Mouse (Mus musculus): ENCODE data around the gene Arhgef18.

Gene Arhgef18

GRCm38 (mm10) chr8:3392771-3393710 is at the start of gene Arhgef18:
Gene Arhgef18, plus strand, starts transcription at chr8:3393006.
- DNase-seq (ENCODE audit: extremely low spot score, low spot score), result peak; percentile 83

DNA sequence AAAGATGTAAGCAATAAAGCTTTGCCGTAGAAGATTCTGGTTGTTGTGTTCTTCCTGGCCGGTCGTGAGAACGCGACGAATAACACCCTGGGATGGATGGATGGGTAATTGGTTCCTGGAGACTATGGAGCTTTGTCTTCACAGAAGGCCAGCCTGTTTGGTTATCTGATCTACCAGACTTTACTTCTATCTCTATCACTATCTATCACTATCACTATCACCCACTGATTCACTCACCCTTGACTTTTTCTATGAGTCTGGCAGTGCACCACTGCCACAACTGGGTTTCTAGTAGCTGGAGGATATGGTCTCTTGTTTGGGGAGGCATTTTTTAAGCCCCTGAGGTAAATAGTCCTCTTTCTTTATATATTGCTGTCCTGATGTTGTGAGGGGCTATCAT is 47.5 kb upstream of the Arhgef18 start:
- no peak for DNase-seq (ENCODE audit: extremely low spot score, low spot score)

DNA sequence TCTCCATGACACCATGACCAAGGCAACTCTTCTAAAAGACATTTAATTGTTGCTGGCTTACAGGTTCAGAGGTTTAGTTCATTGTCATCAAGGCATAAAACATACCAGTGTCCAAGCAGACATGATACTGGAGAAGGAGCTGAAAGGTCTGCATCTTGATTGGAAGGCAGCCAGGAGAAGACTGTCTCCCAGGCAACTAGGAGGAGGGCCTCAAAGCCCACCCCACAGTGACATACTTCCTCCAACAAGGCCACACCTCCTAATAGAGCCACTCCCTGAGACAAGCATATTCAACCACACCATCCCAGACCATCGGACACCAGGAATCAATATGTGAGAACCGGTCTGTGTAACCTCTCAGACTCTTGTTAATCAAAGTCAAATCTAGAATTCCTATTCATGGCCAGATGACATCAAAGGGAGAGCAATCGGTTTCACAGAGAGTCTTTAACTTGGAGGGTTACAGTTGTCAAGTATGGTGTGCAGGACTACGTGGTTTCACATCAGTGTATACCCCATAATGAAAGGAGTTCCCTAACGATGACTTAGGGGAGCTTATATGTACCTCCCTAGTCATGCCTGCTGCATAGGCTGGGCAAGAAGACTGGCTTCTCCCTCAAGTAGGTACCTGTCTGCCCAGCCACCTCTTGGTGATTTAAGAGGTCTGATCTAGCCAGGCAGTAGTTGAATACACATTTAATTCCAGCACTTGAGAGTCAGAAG is 46.0 kb upstream of the Arhgef18 start:
- no peak for DNase-seq (ENCODE audit: extremely low spot score, low spot score)

DNA sequence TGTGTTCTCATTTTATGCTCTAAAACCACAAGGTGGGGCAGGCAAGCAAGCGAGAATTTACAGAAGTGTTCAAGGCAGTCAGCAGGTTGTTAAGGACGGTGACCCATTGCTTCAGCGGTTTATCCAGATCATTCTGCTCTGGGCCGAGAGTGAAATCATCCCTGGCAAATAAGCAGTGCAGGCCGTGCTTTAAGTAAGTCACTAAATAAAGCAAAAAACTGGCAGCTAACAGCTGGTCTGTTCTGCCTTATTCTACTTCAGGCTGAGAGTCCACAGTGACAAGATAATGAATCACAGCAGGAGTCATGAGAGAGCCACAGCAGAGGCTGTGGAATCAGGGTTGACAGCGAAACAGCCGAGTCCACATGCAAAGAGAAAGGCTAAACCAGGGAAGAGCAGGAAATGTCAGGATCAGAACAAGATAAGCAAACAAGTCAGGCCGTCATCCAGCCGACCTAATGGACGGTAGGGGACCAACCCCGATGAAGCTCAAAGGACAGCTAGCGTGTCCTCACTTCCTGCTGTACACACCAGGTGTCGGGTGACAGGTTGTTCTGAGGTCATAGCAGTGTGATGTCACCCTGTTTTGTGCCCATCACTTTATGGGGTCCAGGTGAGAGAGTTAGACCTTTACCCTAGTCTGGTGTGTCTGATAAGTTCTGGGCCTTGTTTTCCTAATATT is 44.5 kb upstream of the Arhgef18 start:
- no peak for DNase-seq (ENCODE audit: extremely low spot score, low spot score)

- no peak for DNase-seq (ENCODE audit: extremely low spot score, low spot score)
These were observed 42.1 kb upstream of the Arhgef18 start for GRCm38 (mm10) chr8:3350747-3351146.

GRCm38 (mm10) chr8:3352715-3353114 is 40.1 kb upstream of the Arhgef18 start:
- DNase-seq (ENCODE audit: extremely low spot score, low spot score), result no peak

GRCm38 (mm10) chr8:3353189-3353810 is 39.5 kb upstream of the Arhgef18 start, which contains the start of gene A430078G23Rik:
Gene A430078G23Rik, plus strand, starts transcription at chr8:3353415.
- no peak for DNase-seq (ENCODE audit: extremely low spot score, low spot score)

DNA sequence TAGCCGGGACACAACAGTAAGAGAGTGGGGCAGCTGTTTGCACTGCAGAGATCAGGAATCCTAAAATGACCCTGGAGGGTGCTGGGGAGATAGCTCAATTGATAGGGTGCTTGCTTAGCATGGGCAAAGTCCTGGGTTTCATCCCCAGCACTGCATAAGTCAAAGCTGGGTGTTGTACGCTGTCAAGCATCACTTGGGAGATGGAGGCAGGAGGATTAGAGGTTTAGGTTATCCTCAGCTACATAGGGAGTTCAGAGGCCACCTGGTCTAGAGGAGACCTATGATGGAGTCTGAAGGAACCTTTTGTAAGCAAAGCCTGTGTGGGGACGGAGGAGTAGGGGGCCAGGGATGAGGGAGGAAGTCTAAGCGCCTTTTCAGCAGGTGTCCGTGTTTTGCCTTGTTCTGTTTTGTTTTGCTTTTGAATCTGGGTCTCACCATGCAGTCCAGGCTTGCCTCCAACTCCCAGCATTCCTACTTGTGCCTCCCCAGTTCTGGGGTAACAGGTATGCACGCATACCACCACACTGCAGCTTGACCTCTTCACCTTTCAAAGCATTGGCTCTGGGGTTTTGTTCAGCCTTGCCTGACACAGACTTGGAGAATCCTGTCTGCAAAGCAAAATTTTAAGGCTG is 38.9 kb upstream of the Arhgef18 start:
- no peak for DNase-seq (ENCODE audit: extremely low spot score, low spot score)

DNA sequence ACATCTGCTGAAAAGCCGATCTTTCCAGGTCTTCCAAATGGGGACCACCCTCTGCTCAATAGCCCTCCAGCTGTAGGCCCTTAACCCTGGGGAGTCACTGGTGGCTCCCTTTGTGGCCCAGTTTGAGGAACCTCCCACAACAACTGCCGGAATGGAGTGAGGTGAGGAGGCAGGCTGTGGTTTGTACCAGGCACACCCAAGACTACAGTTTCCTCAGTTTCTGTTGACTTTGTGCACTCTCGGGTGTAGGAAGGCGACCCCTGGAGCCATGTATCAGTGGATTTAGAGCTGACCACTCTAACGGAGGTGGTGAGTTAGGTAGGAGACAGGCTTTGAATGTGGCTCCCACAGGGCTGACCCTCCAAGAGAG is 38.4 kb upstream of the Arhgef18 start:
- no peak for DNase-seq (ENCODE audit: extremely low spot score, low spot score)

DNA sequence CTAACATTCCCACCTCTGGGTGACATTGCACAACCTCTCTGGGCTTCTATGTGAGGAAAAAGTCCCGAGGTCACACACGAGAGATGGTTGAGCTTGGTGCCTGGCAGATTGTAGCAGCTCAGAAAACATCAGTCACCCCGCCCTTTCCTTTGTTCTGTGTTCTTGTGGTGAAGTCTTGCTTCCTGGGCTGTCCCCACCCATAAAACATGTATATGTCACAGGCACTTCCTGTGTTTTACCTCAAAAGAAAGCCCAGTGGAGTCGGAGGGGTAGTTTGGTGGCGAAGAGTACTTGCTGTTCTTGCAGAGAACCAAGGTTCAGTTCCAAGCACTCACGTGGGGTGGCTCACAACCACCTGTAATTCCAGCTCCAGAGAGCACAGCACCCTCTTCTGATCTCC is 37.2 kb upstream of the Arhgef18 start:
- DNase-seq (ENCODE audit: extremely low spot score, low spot score), result no peak

GRCm38 (mm10) chr8:3358060-3358459 is 34.7 kb upstream of the Arhgef18 start:
- DNase-seq (ENCODE audit: extremely low spot score, low spot score), result peak; percentile 82

DNA sequence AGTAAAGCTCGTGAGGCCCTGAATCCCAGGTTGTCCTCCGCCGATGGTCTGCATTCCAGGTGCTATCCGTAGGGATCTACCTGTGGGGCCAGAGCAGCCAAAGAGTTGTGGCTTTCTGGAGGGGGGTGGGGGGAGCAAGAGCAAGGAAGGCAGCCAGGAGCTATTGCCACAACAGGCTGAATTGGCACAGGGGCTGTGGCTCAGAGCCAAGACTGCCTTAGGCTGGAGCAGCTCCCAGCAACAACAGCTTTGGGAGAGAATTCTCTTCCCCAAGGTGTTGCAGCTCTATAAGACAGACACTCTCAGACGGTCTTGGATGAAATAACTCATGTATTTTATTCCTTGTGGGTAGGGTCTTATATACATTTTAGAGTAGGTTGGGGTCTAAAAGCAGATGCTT is 25.7 kb upstream of the Arhgef18 start:
- no peak for DNase-seq (ENCODE audit: extremely low spot score, low spot score)

- DNase-seq (ENCODE audit: extremely low spot score, low spot score), result no peak
These were observed 24.7 kb upstream of the Arhgef18 start for GRCm38 (mm10) chr8:3368091-3368490.

DNA sequence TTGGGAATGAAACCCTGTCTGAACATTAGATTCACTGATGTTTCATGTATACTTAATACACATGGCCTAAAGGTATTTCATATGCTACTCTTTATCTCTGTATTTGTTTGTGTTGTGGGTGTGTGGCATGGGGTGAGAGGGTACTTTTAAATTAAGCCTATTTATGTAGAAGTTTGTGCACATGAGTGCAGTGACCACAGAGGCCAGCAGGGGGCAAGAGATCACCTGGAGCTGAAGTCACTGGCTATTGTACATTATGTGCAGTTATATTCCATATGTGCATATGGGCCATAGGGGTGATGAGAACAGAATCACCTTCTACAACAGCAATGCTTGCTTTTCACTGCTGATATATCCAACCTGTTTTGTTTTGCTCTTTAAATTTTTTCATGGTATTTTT is 17.1 kb upstream of the Arhgef18 start:
- no peak for DNase-seq (ENCODE audit: extremely low spot score, low spot score)

DNA sequence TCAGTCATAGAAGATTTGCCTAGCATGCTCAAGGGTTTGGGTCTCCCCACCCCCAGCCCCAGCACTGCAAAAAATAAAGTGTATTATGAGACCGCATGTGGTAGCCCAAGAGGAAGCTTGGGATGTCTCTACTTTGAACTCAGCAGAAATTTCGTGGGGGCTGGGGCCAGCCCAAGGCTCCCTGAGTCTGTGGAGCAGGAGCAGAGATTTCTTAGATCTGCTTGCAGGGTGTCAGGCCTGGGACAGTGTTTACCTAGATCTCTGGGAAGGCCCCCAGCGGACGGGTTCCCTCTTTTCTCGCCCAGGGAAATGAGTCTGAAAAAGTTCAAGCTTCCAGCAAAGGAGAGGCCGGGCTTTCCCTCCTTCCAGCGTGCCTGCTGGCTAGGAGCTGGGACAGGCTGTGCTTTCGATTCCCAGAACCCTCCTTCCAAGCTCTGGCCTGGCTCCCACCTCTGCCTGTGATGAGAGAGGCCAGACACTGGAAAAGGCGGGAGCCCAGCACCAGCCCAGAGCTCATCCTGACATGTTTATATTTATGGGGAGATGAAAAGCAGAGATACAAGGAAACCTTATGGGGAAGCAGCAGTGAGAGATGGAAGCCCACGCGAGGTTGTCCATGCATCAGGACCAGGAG is 16.0 kb upstream of the Arhgef18 start:
- DNase-seq (ENCODE audit: extremely low spot score, low spot score), result no peak

- DNase-seq (ENCODE audit: extremely low spot score, low spot score), result peak; percentile 61
These were observed 5.5 kb upstream of the Arhgef18 start for GRCm38 (mm10) chr8:3387286-3387685.

- no peak for DNase-seq (ENCODE audit: extremely low spot score, low spot score)
These were observed 4.0 kb upstream of the Arhgef18 start for GRCm38 (mm10) chr8:3388591-3389338.

DNA sequence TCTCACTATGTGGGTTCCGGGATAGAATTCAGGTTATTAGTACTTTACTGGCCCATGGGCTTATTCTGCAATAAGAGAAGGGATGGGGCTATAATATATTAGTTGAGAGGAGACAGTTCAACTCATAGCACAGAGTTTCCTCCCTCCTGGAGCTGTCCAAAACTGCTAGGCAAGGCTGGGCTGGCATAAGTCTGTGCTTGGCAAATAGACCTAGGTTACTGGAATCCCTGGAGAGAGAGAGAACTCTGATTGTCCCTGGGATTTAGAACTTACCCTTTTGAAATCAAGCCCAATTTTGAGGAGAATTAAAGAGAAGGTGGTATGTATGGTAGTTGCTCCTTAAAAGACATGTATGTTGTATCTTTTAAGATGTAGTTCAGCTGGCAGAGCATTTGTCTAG is 3.3 kb upstream of the Arhgef18 start:
- DNase-seq (ENCODE audit: extremely low spot score, low spot score), result no peak

DNA sequence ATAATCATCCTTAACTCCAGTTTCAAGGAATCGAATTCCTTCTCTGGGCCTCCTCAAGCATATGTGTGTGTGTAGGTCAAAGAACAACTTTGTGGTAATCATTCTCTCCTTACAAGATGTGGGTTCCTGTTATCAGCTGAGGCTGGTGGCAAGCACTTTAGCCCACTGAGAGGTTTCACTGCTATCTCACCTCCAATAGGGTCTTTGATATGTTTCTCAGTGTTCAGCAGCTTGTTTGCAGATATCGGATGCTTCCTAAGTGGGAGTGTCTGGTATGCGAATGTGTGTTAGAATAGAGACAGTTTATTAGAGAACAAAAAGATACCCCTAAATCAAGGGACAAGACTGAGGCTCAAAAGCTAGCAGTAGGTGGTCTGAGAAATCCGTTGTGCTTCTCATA is 513 bp upstream of the Arhgef18 start:
- DNase-seq (ENCODE audit: extremely low spot score, low spot score), result no peak

DNA sequence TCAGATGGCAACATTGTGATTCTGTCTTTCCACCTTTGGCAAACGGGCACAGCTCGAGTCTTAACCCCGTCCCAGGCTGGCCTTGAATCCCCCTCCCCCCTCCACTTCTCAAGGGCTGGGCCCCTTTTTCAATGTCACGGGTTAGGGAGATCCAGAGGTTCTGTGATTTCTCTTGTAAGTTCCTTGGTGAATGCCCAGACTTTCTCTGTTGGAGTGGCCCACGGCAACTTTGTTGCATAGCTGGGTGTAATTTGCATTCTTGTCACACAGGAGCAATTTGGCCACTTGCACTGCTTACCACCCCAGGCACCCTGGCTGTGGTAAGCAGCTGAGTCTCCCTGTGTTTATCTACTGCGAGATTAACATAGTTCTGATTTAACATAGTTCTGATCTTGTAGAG is 1.8 kb downstream of the Arhgef18 start:
- DNase-seq (ENCODE audit: extremely low spot score, low spot score), result no peak

All from neural tube, embryonic 10.5 days (tissue).